Mouse (Mus musculus) MEL (cell line): ENCODE data around the gene Tmem164. TPM values are rescaled to one million over a fixed set of nuclear protein-coding genes. Genes with fewer than 3 reads are reported as not detected.

Experiments
- DNase-seq: peaks from one replicate; pipeline ENCODE4 v3.0.0; 2011; ENCODE audit warnings: low read depth, low spot score
- H3K27ac ChIP-seq: 2 replicates; pipeline ENCODE4 v1.5.1; 2012; ENCODE audit warnings: low read depth, mild to moderate bottlenecking, control low read depth, low read length, moderate library complexity; ENCODE audit not compliant: control insufficient read depth
- H3K27me3 ChIP-seq, 2 experiments: fragments of 150-350 bp in 1 of 2; sonication (generic) in 1 of 2; 2 replicates each; pipeline ENCODE4 v1.6.1; 2012; ENCODE audit warnings: low read length in 2 of 2, mild to moderate bottlenecking in 2 of 2, improper control_type of control experiment in 1 of 2, moderate library complexity in 1 of 2; ENCODE audit not compliant: insufficient read depth in 2 of 2, control insufficient read depth in 1 of 2
- H3K36me3 ChIP-seq, 2 experiments: 2 replicates each; pipeline ENCODE4 v1.6.1; 2012 to 2014; ENCODE audit warnings: low read length in 2 of 2, improper control_type of control experiment in 1 of 2, inconsistent platforms in 1 of 2, mild to moderate bottlenecking in 1 of 2; ENCODE audit not compliant: insufficient read depth in 2 of 2, control insufficient read depth in 1 of 2
- H3K4me1 ChIP-seq, 2 experiments: fragments of 150-350 bp in 1 of 2; sonication (generic) in 1 of 2; 2 replicates each; pipeline ENCODE4 v1.6.1; 2012; ENCODE audit warnings: low read length in 2 of 2, improper control_type of control experiment in 1 of 2, mild to moderate bottlenecking in 1 of 2; ENCODE audit not compliant: insufficient read depth in 2 of 2, control insufficient read depth in 1 of 2
- H3K4me3 ChIP-seq, 2 experiments: fragments of 150-350 bp in 1 of 2; sonication (generic) in 1 of 2; 2 replicates each; pipeline ENCODE4 v1.5.1; 2012; ENCODE audit warnings: low read depth in 2 of 2, low read length in 2 of 2, mild to moderate bottlenecking in 2 of 2, moderate library complexity in 2 of 2, control low read depth in 1 of 2, improper control_type of control experiment in 1 of 2; ENCODE audit not compliant: control insufficient read depth in 1 of 2, insufficient read depth in 1 of 2
- H3K79me2 ChIP-seq: 2 replicates; pipeline ENCODE4 v1.6.1; 2012; ENCODE audit warnings: mild to moderate bottlenecking, low read length, moderate library complexity; ENCODE audit not compliant: control insufficient read depth, poor library complexity, insufficient read depth
- H3K9ac ChIP-seq: 2 replicates; pipeline ENCODE4 v1.6.1; 2012; ENCODE audit warnings: low read depth, mild to moderate bottlenecking, control low read depth, low read length, moderate library complexity; ENCODE audit not compliant: control insufficient read depth, poor library complexity, severe bottlenecking
- H3K9me3 ChIP-seq: fragments of 150-350 bp; sonication (generic); replicated peaks from 2 replicates; pipeline ENCODE4 v1.6.1; 2012; ENCODE audit warnings: mild to moderate bottlenecking, low read length, improper control_type of control experiment, moderate library complexity; ENCODE audit not compliant: insufficient read depth
- BHLHE40 ChIP-seq: IDR thresholded peaks from 2 replicates; pipeline ENCODE4 v1.6.1; 2012; ENCODE audit warnings: low read depth, mild to moderate bottlenecking, inconsistent platforms, low read length, improper control_type of control experiment, borderline replicate concordance
- CHD2 ChIP-seq: IDR thresholded peaks from 2 replicates; pipeline ENCODE4 v1.6.1; 2011; ENCODE audit warnings: low read length, improper control_type of control experiment
- CTCF ChIP-seq, 3 experiments: IDR thresholded peaks in 2 of 3; conservative IDR thresholded peaks in 1 of 3; 2 replicates each; pipeline ENCODE4 v1.5.1; 2011 to 2012; ENCODE audit warnings: low read length in 3 of 3, low read depth in 2 of 3, mild to moderate bottlenecking in 2 of 3, improper control_type of control experiment in 1 of 3, inconsistent platforms in 1 of 3, mixed read lengths in 1 of 3, moderate library complexity in 1 of 3; ENCODE audit not compliant: control insufficient read depth in 1 of 3, insufficient read depth in 1 of 3, poor library complexity in 1 of 3, severe bottlenecking in 1 of 3
- E2F4 ChIP-seq: IDR thresholded peaks from 2 replicates; pipeline ENCODE4 v1.6.1; 2011; ENCODE audit warnings: low read depth, low read length, improper control_type of control experiment, borderline replicate concordance
- ELF1 ChIP-seq: IDR thresholded peaks from 2 replicates; pipeline ENCODE4 v1.6.1; 2014; ENCODE audit warnings: low read depth, mild to moderate bottlenecking, inconsistent platforms, low read length, improper control_type of control experiment, moderate library complexity
- EP300 ChIP-seq, 2 experiments: IDR thresholded peaks; 2 replicates each; pipeline ENCODE4 v1.6.1; 2011; ENCODE audit warnings: improper control_type of control experiment in 2 of 2, low read length in 2 of 2, low read depth in 1 of 2, mild to moderate bottlenecking in 1 of 2
- ETS1 ChIP-seq: IDR thresholded peaks from 2 replicates; pipeline ENCODE4 v1.6.1; 2012; ENCODE audit warnings: low read depth, mild to moderate bottlenecking, inconsistent platforms, low read length, improper control_type of control experiment, moderate library complexity
- GABPA ChIP-seq: IDR thresholded peaks from 2 replicates; pipeline ENCODE4 v1.6.1; 2012; ENCODE audit warnings: low read depth, mild to moderate bottlenecking, inconsistent platforms, low read length, improper control_type of control experiment, moderate library complexity
- GATA1 ChIP-seq: IDR thresholded peaks from 2 replicates; pipeline ENCODE4 v1.6.1; 2011; ENCODE audit warnings: low read depth, low read length, improper control_type of control experiment
- JUND ChIP-seq: IDR thresholded peaks from 2 replicates; pipeline ENCODE4 v1.6.1; 2011; ENCODE audit warnings: low read depth, mild to moderate bottlenecking, improper control_type of control experiment, low read length
- KAT2A ChIP-seq: conservative IDR thresholded peaks from 2 replicates; pipeline ENCODE4 v1.6.1; 2012; ENCODE audit warnings: low read depth, low read length, improper control_type of control experiment, inconsistent platforms
- MAFK ChIP-seq: IDR thresholded peaks from 2 replicates; pipeline ENCODE4 v1.6.1; 2011; ENCODE audit warnings: low read depth, mild to moderate bottlenecking, low read length, improper control_type of control experiment, borderline replicate concordance
- MAX ChIP-seq: IDR thresholded peaks from 2 replicates; pipeline ENCODE4 v1.6.1; 2011; ENCODE audit warnings: low read length, improper control_type of control experiment
- MAZ ChIP-seq: IDR thresholded peaks from 2 replicates; pipeline ENCODE4 v1.6.1; 2012; ENCODE audit warnings: low read depth, mild to moderate bottlenecking, inconsistent platforms, low read length, improper control_type of control experiment
- MEF2A ChIP-seq: IDR thresholded peaks from 2 replicates; pipeline ENCODE4 v1.6.1; 2014; ENCODE audit warnings: low read depth, mild to moderate bottlenecking, inconsistent platforms, low read length, improper control_type of control experiment; ENCODE audit not compliant: poor library complexity, insufficient replicate concordance, severe bottlenecking; ENCODE audit errors: extremely low read depth
- MXI1 ChIP-seq: IDR thresholded peaks from 2 replicates; pipeline ENCODE4 v1.6.1; 2011; ENCODE audit warnings: mild to moderate bottlenecking, low read depth, low read length, improper control_type of control experiment
- MYB ChIP-seq: IDR thresholded peaks from 2 replicates; pipeline ENCODE4 v1.6.1; 2011; ENCODE audit warnings: mild to moderate bottlenecking, low read depth, low read length, improper control_type of control experiment
- MYC ChIP-seq: IDR thresholded peaks from 2 replicates; pipeline ENCODE4 v1.6.1; 2011; ENCODE audit warnings: low read depth, mild to moderate bottlenecking, low read length, improper control_type of control experiment, moderate library complexity
- NELFE ChIP-seq: IDR thresholded peaks from 2 replicates; pipeline ENCODE4 v1.6.1; 2011; ENCODE audit warnings: low read depth, low read length, improper control_type of control experiment
- NRF1 ChIP-seq: IDR thresholded peaks from 2 replicates; pipeline ENCODE4 v1.6.1; 2014; ENCODE audit warnings: low read depth, mild to moderate bottlenecking, inconsistent platforms, low read length, improper control_type of control experiment, moderate library complexity; ENCODE audit not compliant: poor library complexity, insufficient read depth, severe bottlenecking
- POLR2A ChIP-seq, 2 experiments: IDR thresholded peaks; 2 replicates each; pipeline ENCODE4 v1.6.1; 2011 to 2012; ENCODE audit warnings: low read length in 2 of 2, mild to moderate bottlenecking in 2 of 2, control low read depth in 1 of 2, improper control_type of control experiment in 1 of 2, low read depth in 1 of 2, moderate library complexity in 1 of 2; ENCODE audit not compliant: control insufficient read depth in 1 of 2, insufficient read depth in 1 of 2, poor library complexity in 1 of 2
- POLR2AphosphoS2 ChIP-seq: IDR thresholded peaks from 2 replicates; pipeline ENCODE4 v1.6.1; 2011; ENCODE audit warnings: low read length, improper control_type of control experiment
- POLR2AphosphoS5 ChIP-seq: IDR thresholded peaks from 2 replicates; pipeline ENCODE4 v1.6.1; 2012; ENCODE audit warnings: low read depth, borderline replicate concordance, mild to moderate bottlenecking, inconsistent platforms, low read length, moderate library complexity, mixed read lengths
- RAD21 ChIP-seq: IDR thresholded peaks from 2 replicates; pipeline ENCODE4 v1.6.1; 2011; ENCODE audit warnings: mild to moderate bottlenecking, low read depth, low read length, improper control_type of control experiment
- SIN3A ChIP-seq: IDR thresholded peaks from 2 replicates; pipeline ENCODE4 v1.6.1; 2012; ENCODE audit warnings: low read length, improper control_type of control experiment, inconsistent platforms
- SMC3 ChIP-seq: IDR thresholded peaks from 2 replicates; pipeline ENCODE4 v1.6.1; 2011; ENCODE audit warnings: low read depth, low read length, improper control_type of control experiment
- TAL1 ChIP-seq: IDR thresholded peaks from 2 replicates; pipeline ENCODE4 v1.6.1; 2012; ENCODE audit warnings: mild to moderate bottlenecking, inconsistent platforms, low read length, moderate library complexity, mixed read lengths
- TBP ChIP-seq: IDR thresholded peaks from 2 replicates; pipeline ENCODE4 v1.8.0; 2011; ENCODE audit warnings: low read depth, low read length, improper control_type of control experiment
- TCF12 ChIP-seq: IDR thresholded peaks from 2 replicates; pipeline ENCODE4 v1.6.1; 2014; ENCODE audit warnings: low read depth, mild to moderate bottlenecking, inconsistent platforms, low read length, improper control_type of control experiment, moderate library complexity
- UBTF ChIP-seq: IDR thresholded peaks from 2 replicates; pipeline ENCODE4 v1.6.1; 2012; ENCODE audit warnings: low read depth, mild to moderate bottlenecking, inconsistent platforms, low read length, improper control_type of control experiment, moderate library complexity, borderline replicate concordance; ENCODE audit not compliant: insufficient read depth
- USF1 ChIP-seq: IDR thresholded peaks from 2 replicates; pipeline ENCODE4 v1.6.1; 2014; ENCODE audit warnings: low read depth, mild to moderate bottlenecking, inconsistent platforms, low read length, improper control_type of control experiment, moderate library complexity
- USF2 ChIP-seq, 2 experiments: IDR thresholded peaks; 2 replicates each; pipeline ENCODE4 v1.6.1; 2011 to 2012; ENCODE audit warnings: improper control_type of control experiment in 2 of 2, low read length in 2 of 2, borderline replicate concordance in 1 of 2, inconsistent platforms in 1 of 2, low read depth in 1 of 2, mild to moderate bottlenecking in 1 of 2; ENCODE audit not compliant: insufficient read depth in 1 of 2
- ZKSCAN1 ChIP-seq: IDR thresholded peaks from 2 replicates; pipeline ENCODE4 v1.6.1; 2012; ENCODE audit warnings: low read depth, mild to moderate bottlenecking, inconsistent platforms, low read length, improper control_type of control experiment, moderate library complexity
- ZMIZ1 ChIP-seq: IDR thresholded peaks from 2 replicates; pipeline ENCODE4 v1.6.1; 2012; ENCODE audit warnings: low read depth, mild to moderate bottlenecking, inconsistent platforms, low read length, improper control_type of control experiment, moderate library complexity
- ZNF384 ChIP-seq: IDR thresholded peaks from 2 replicates; pipeline ENCODE4 v1.6.1; 2012; ENCODE audit warnings: low read depth, mild to moderate bottlenecking, inconsistent platforms, low read length, improper control_type of control experiment
- polyA plus RNA-seq, 2 experiments: library from polyadenylated mRNA; stranded (reverse) in 1 of 2; unstranded in 1 of 2; fragments of >175 nt in 1 of 2; fragments of >200 nt in 1 of 2; gene quantifications; 2 replicates each; pipeline versions ENCODE4 v1.2.1 to v1.2.4; 2012; ENCODE audit warnings: low replicate concordance in 2 of 2, low read depth in 1 of 2; ENCODE audit not compliant: insufficient read length in 2 of 2, insufficient read depth in 1 of 2, missing spikeins in 1 of 2
- total RNA-seq: library from RNA; depleted of rRNA; stranded (reverse); fragments of 300-350 nt; gene quantifications from 2 replicates; pipeline ENCODE4 v1.2.3, GENCODE M21; 2012

The Tmem164 gene
- total and polyA plus RNA-seq, 3 experiments, result 34.3 to 92.4 (median 72.8) TPM

GRCm38 (mm10) chrX:142786160-142787052, 105.2 kb downstream of the Tmem164 start:
- H3K36me3 ChIP-seq, result peaks cover 18 to 43% of the 10 kb centered on the region in 2 experiments
- H3K4me1 ChIP-seq, result peaks cover 18 to 23% of the 10 kb centered on the region in 2 experiments
- no peaks in the 10 kb centered on the region for H3K79me2 ChIP-seq
- no peak overlapping the region; a peak in 1 of 4 replicates for H3K4me3 ChIP-seq
- no peaks in the 10 kb centered on the region for H3K9me3 ChIP-seq
- H3K9ac ChIP-seq, result peak overlapping the region; percentile 20; the same call in 1 of the 2 replicates
- H3K27me3 ChIP-seq, result no peaks in the 10 kb centered on the region
- peak; percentile 74 for DNase-seq
- H3K27ac ChIP-seq, result peak overlapping the region; percentile 65
- TF ChIP-seq ZNF384 (peak; percentile 71), ZKSCAN1 (no peak), MYB (no peak), MXI1 (0 out of 2 replicates have a peak, but pooled peaks have one; percentile 25), SMC3 (no peak), POLR2A (IDR thresholded peaks at IDR 0.05; ENCODE audit: control insufficient read depth in 1 of 2, insufficient read depth in 1 of 2, low read depth in 1 of 2, low read length in 2 of 2, poor library complexity in 1 of 2) (no peak), ZMIZ1 (no peak), ELF1 (0 out of 2 replicates have a peak, but pooled peaks have one; percentile 22), NRF1 (no peak), MEF2A (no peak), CHD2 (no peak; the same call in 1 of the 2 replicates), MAFK (no peak), MAX (0 out of 2 replicates have a peak, but pooled peaks have one; percentile 19), TBP (no peak), NELFE (no peak), ETS1 (peak; percentile 78), JUND (no peak), POLR2AphosphoS2 (no peak), KAT2A (no peak), RAD21 (no peak), UBTF (no peak), EP300 (IDR thresholded peaks at IDR 0.05; ENCODE audit: low read depth in 1 of 2, low read length in 2 of 2) (peak; percentile 73 to 80), TCF12 (peak; percentile 24), CTCF (IDR thresholded peaks at IDR 0.05 in 2 of 3, conservative IDR thresholded peaks at IDR 0.05 in 1 of 3; ENCODE audit: control insufficient read depth in 1 of 3, insufficient read depth in 1 of 3, low read depth in 2 of 3, low read length in 3 of 3, poor library complexity in 1 of 3, severe bottlenecking in 1 of 3) (no peak), SIN3A (peak; percentile 64), USF1 (no peak), POLR2AphosphoS5 (no peak), GATA1 (peak; percentile 83), USF2 (IDR thresholded peaks at IDR 0.05; ENCODE audit: borderline replicate concordance in 1 of 2, insufficient read depth in 1 of 2, low read depth in 1 of 2, low read length in 2 of 2) (no peak), GABPA (no peak), MYC (no peak), BHLHE40 (no peak), MAZ (no peak), E2F4 (no peak), TAL1 (no peak)
